Mouse (Mus musculus): Measurements from ENCODE around the gene Sik1. TPM values are rescaled to one million over a fixed set of nuclear protein-coding genes. Genes with fewer than 3 reads are reported as not detected.

Sik1 gene
- total and polyA plus RNA-seq, 3 experiments = 17.1 to 56.9 (median 36.7) TPM

DNA sequence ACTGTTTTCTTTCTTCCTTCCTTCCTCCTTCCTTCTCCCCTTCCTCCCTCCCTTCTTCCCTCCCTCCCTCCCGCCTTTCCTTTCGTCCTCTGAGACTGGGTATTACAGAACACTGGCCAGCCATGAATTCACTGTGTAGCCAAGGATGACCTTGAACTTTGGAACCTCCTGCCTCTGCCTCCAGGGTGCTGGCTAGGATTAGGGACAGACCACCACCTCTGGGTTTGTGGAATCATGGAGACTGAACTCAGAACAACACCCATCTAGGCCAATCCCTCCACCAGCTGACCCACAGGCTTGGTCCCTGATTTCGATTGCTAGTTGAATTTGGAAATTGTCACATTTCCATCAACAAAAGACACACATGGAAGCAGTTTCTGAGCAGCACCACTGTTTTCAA is 49.1 kb downstream of the Sik1 start:
- in situ Hi-C loops (cut with MboI; ENCODE audit: low pct_ligation_motif_present, low pct_unique_long_range_greater_than_20kb, low sequenced_read_pairs) = no loop called here

DNA sequence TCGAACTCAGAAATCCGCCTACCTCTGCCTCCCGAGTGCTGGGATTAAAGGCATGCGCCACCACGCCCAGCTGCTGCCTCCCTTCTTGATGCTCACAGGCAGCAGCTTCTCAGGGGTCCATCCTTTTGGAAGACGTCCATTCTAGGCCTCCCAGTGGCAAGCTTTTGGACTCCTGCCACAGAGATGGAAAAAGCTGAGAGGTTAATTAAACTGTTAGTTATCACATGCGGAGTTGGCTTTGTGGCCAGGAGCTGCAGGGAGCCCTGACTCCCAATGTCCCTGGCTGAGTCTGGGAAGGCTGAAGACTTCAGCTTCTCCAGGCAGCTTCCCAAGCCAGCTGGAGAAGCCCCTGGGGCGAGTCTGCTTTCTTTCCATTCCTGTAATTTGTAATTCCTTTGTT is 49.6 kb downstream of the Sik1 start:
- Histone ChIP-seq H3K4me1 (ENCODE audit: control insufficient read depth in 1 of 2, insufficient read depth in 2 of 2) (peaks cover 29 to 78% of the 10 kb centered on the region in 2 experiments), H3K9me3 (replicated peaks; ENCODE audit: low read length) (peaks cover under 1% of the 10 kb centered on the region), H3K9ac (ENCODE audit: insufficient read depth, low read depth) (no peak overlapping the region), H3K4me2 (ENCODE audit: insufficient read depth, low read depth, poor library complexity, severe bottlenecking) (no peak overlapping the region), H3K4me3 (replicated peaks in 1 of 3; ENCODE audit: low read depth in 2 of 3, low read length in 2 of 3, poor library complexity in 1 of 3) (no peak overlapping the region), H3K36me3 (replicated peaks in 1 of 2; ENCODE audit: control insufficient read depth in 1 of 2, insufficient read depth in 1 of 2, low read length in 1 of 2) (no peaks in the 10 kb centered on the region), H3K27me3 (replicated peaks) (no peaks in the 10 kb centered on the region), H3K27ac (ENCODE audit: insufficient read depth, low read depth) (no peak overlapping the region), H3K79me2 (replicated peaks; ENCODE audit: control insufficient read depth, extremely low read depth, insufficient read depth, poor library complexity, severe bottlenecking) (no peaks in the 10 kb centered on the region)
- dilution Hi-C loops (cut with MboI; ENCODE audit: extremely low pct_ligation_motif_present, extremely low pct_unique_long_range_greater_than_20kb, low sequenced_read_pairs) (no loop called here), in situ Hi-C loops (cut with MboI; ENCODE audit: low pct_ligation_motif_present, low pct_unique_long_range_greater_than_20kb, low sequenced_read_pairs) (no loop called here)
- TF ChIP-seq CTCF (conservative IDR thresholded peaks at IDR 0.05 in 1 of 2, IDR thresholded peaks at IDR 0.05 in 1 of 2; ENCODE audit: low read depth in 2 of 2, low read length in 2 of 2) (no peak), NELFE (IDR thresholded peaks at IDR 0.05; ENCODE audit: low read depth, low read length) (no peak), RCOR1 (conservative IDR thresholded peaks at IDR 0.05; ENCODE audit: low read depth, low read length) (no peak), POLR2AphosphoS2 (IDR thresholded peaks at IDR 0.05; ENCODE audit: low read depth, low read length) (no peak), CHD1 (IDR thresholded peaks at IDR 0.05; ENCODE audit: low read depth, low read length) (no peak), SMC3 (IDR thresholded peaks at IDR 0.05; ENCODE audit: low read depth, low read length) (no peak), JUND (conservative IDR thresholded peaks at IDR 0.05; ENCODE audit: low read depth, low read length) (no peak), MYC (IDR thresholded peaks at IDR 0.05; ENCODE audit: low read depth, low read length) (no peak), BHLHE40 (IDR thresholded peaks at IDR 0.05; ENCODE audit: low read depth, low read length) (no peak), UBTF (IDR thresholded peaks at IDR 0.05; ENCODE audit: low read depth, low read length) (no peak), MAZ (IDR thresholded peaks at IDR 0.05; ENCODE audit: low read depth, low read length) (no peak), PAX5 (IDR thresholded peaks at IDR 0.05; ENCODE audit: low read length) (no peak), CHD2 (IDR thresholded peaks at IDR 0.05; ENCODE audit: low read length) (no peak), USF2 (conservative IDR thresholded peaks at IDR 0.05; ENCODE audit: low read depth, low read length) (no peak), ZNF384 (IDR thresholded peaks at IDR 0.05; ENCODE audit: low read depth, low read length) (no peak), NRF1 (IDR thresholded peaks at IDR 0.05; ENCODE audit: low read depth, low read length) (no peak)
- DNase-seq (ENCODE audit: extremely low read depth) = no peak

More for the DNA sequence above, 49.1 kb downstream of the Sik1 start:
- Histone ChIP-seq H3K79me2 (replicated peaks; ENCODE audit: control insufficient read depth, extremely low read depth, insufficient read depth, poor library complexity, severe bottlenecking) (no peaks in the 10 kb centered on the region), H3K4me3 (replicated peaks in 1 of 3; ENCODE audit: low read depth in 2 of 3, low read length in 2 of 3, poor library complexity in 1 of 3) (no peak overlapping the region), H3K27me3 (replicated peaks) (no peaks in the 10 kb centered on the region), H3K9me3 (replicated peaks; ENCODE audit: low read length) (no peaks in the 10 kb centered on the region), H3K9ac (ENCODE audit: insufficient read depth, low read depth) (no peak overlapping the region), H3K4me1 (ENCODE audit: control insufficient read depth in 1 of 2, insufficient read depth in 2 of 2) (peaks cover 26 to 79% of the 10 kb centered on the region in 2 experiments), H3K36me3 (replicated peaks in 1 of 2; ENCODE audit: control insufficient read depth in 1 of 2, insufficient read depth in 1 of 2, low read length in 1 of 2) (no peaks in the 10 kb centered on the region), H3K4me2 (ENCODE audit: insufficient read depth, low read depth, poor library complexity, severe bottlenecking) (no peak overlapping the region), H3K27ac (ENCODE audit: insufficient read depth, low read depth) (no peak overlapping the region)
- no peak for DNase-seq (ENCODE audit: extremely low read depth)
- no peak for TF ChIP-seq JUN (IDR thresholded peaks at IDR 0.05; ENCODE audit: insufficient read depth, low read depth, low read length)
- no peak for TF ChIP-seq RAD21 (IDR thresholded peaks at IDR 0.05; ENCODE audit: low read depth, low read length)
- TF ChIP-seq CTCF (conservative IDR thresholded peaks at IDR 0.05 in 1 of 2, IDR thresholded peaks at IDR 0.05 in 1 of 2; ENCODE audit: low read depth in 2 of 2, low read length in 2 of 2) = no peak
- no peak for TF ChIP-seq RCOR1 (conservative IDR thresholded peaks at IDR 0.05; ENCODE audit: low read depth, low read length)
- dilution Hi-C loops (cut with MboI; ENCODE audit: extremely low pct_ligation_motif_present, extremely low pct_unique_long_range_greater_than_20kb, low sequenced_read_pairs) = no loop called here

Data from CH12.LX (cell line).